In the genomic region with DNA sequence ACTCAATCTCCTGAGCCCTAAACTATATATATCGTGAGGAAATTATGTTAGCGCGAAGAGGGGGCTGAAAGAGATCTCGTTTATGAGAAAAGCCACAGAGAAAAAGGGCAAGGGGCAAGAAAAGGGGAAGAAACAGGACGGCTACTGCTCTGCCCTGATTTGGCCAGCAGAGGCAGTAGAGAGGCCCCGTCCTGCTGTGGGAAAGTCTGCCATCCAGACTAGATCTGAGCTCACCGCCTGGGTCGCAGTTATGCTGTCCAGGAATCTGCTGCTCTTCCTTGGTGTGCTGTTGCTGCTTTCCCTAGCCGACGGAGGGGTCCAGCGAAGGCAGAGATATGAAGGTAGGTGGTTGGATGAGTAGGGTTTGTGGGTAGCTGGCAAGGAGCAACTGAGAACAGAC, we compare ENCODE assay signal across 10 mouse cellular contexts. TPM values are rescaled to one million over a fixed set of nuclear protein-coding genes. Genes with fewer than 3 reads are reported as not detected.
A peak's percentile ranks its signal among the peaks of the same experiment; 100 is the strongest.
DNase-seq lines count a peak whose midpoint lies in the region; ATAC-seq and TF ChIP-seq lines count a peak whose summit lies in the region.
"Had no signal": no experiment of that assay in that cellular context is flagged by ENCODE, and none has a peak within 500 bp of the region (broad histone marks: within the 10 kb centered on the region; RNA-seq: fewer than 3 reads in every experiment).

A gene (plus strand): TSS at position 189 of the 400 bp plus-strand sequence.

- H3K9ac ChIP-seq in forebrain, embryonic 12.5 days: no peak within 1 kb of the TSS
- H3K9ac ChIP-seq in midbrain, embryonic 13.5 days (replicated peaks): no peak within 1 kb of the TSS
- H3K9ac ChIP-seq in stomach, postnatal 0 days (ENCODE audit: low read length): no peak within 1 kb of the TSS

- no peak for ATAC-seq in forebrain, embryonic 12.5 days (ENCODE audit: low FRiP score)
- ATAC-seq in midbrain, embryonic 13.5 days: no peak
- ATAC-seq in hematopoietic stem cell, adult 5-6 weeks (replicated peaks in 1 of 2; ENCODE audit: insufficient read depth in 1 of 2, low FRiP score in 2 of 2, low TSS enrichment in 1 of 2, low read depth in 1 of 2, poor library complexity in 2 of 2, severe bottlenecking in 2 of 2): peak; percentile 86 to 90
- ATAC-seq in stomach, postnatal 0 days (ENCODE audit: low FRiP score, low TSS enrichment): no peak

- peaks cover 3% of the 10 kb centered on the region; the same call in 1 of the 2 replicates for H3K4me1 ChIP-seq in forebrain, embryonic 10.5 days
- no peaks in the 10 kb centered on the region for H3K4me1 ChIP-seq in forebrain, embryonic 12.5 days
- H3K4me1 ChIP-seq in midbrain, embryonic 10.5 days: 0 out of 2 replicates have a peak, but pooled peaks cover 7% of the 10 kb centered on the region
- H3K4me1 ChIP-seq in midbrain, embryonic 13.5 days (replicated peaks): no peaks in the 10 kb centered on the region
- no peaks in the 10 kb centered on the region for H3K4me1 ChIP-seq in stomach, postnatal 0 days (replicated peaks; ENCODE audit: control insufficient read depth, insufficient read depth)

- no peak within 1 kb of the TSS for H3K4me2 ChIP-seq in forebrain, embryonic 12.5 days
- no peak within 1 kb of the TSS for H3K4me2 ChIP-seq in midbrain, embryonic 13.5 days (replicated peaks)
- H3K4me2 ChIP-seq in stomach, postnatal 0 days (replicated peaks; ENCODE audit: low read depth): no peak within 1 kb of the TSS

- no peak within 1 kb of the TSS for H3K27ac ChIP-seq in forebrain, embryonic 10.5 days
- no peak within 1 kb of the TSS for H3K27ac ChIP-seq in forebrain, embryonic 12.5 days
- no peak within 1 kb of the TSS for H3K27ac ChIP-seq in midbrain, embryonic 10.5 days (replicated peaks)
- no peak within 1 kb of the TSS for H3K27ac ChIP-seq in midbrain, embryonic 13.5 days
- no peak within 1 kb of the TSS for H3K27ac ChIP-seq in stomach, postnatal 0 days (replicated peaks)

- WGBS in forebrain, embryonic 10.5 days: 22% methylated on average over 11 of the region's 11 CpGs
- 20% methylated on average over 11 of the region's 11 CpGs for WGBS in forebrain, embryonic 12.5 days
- 22% methylated on average over 11 of the region's 11 CpGs for WGBS in midbrain, embryonic 10.5 days
- 18% methylated on average over 11 of the region's 11 CpGs for WGBS in midbrain, embryonic 13.5 days
- WGBS in stomach, postnatal 0 days: 13% methylated on average over 11 of the region's 11 CpGs

- no peak within 1 kb of the TSS for H3K4me3 ChIP-seq in forebrain, embryonic 10.5 days
- no peak within 1 kb of the TSS for H3K4me3 ChIP-seq in forebrain, embryonic 12.5 days (replicated peaks)
- no peak within 1 kb of the TSS for H3K4me3 ChIP-seq in midbrain, embryonic 10.5 days
- no peak within 1 kb of the TSS for H3K4me3 ChIP-seq in midbrain, embryonic 13.5 days (replicated peaks)
- H3K4me3 ChIP-seq in stomach, postnatal 0 days (ENCODE audit: low read depth, low read length): no peak within 1 kb of the TSS
- H3K4me3 ChIP-seq: myocyte had no signal

- no peaks in the 10 kb centered on the region for H3K27me3 ChIP-seq in forebrain, embryonic 10.5 days (ENCODE audit: poor library complexity, severe bottlenecking)
- no peaks in the 10 kb centered on the region for H3K27me3 ChIP-seq in forebrain, embryonic 12.5 days
- H3K27me3 ChIP-seq in midbrain, embryonic 10.5 days (ENCODE audit: low read depth, poor library complexity, severe bottlenecking): no peaks in the 10 kb centered on the region
- H3K27me3 ChIP-seq in midbrain, embryonic 13.5 days: no peaks in the 10 kb centered on the region
- no peaks in the 10 kb centered on the region for H3K27me3 ChIP-seq in stomach, postnatal 0 days (ENCODE audit: control insufficient read depth, insufficient read depth, low read length)

- peak; percentile 88 for TF ChIP-seq CTCF in stomach, postnatal 0 days (IDR thresholded peaks at IDR 0.05; ENCODE audit: low read depth)

- TF ChIP-seq EP300 in stomach, postnatal 0 days (optimal IDR thresholded peaks at IDR 0.05): no peak

- H3K9me3 ChIP-seq in forebrain, embryonic 10.5 days: no peaks in the 10 kb centered on the region
- no peaks in the 10 kb centered on the region for H3K9me3 ChIP-seq in forebrain, embryonic 12.5 days
- no peaks in the 10 kb centered on the region for H3K9me3 ChIP-seq in midbrain, embryonic 10.5 days (replicated peaks)
- no peaks in the 10 kb centered on the region for H3K9me3 ChIP-seq in midbrain, embryonic 13.5 days
- H3K9me3 ChIP-seq in stomach, postnatal 0 days (ENCODE audit: control insufficient read depth, low read length): no peaks in the 10 kb centered on the region

- peak; percentile 54 for DNase-seq in forebrain, embryonic 10.5 days (ENCODE audit: extremely low spot score, low spot score)
- DNase-seq in midbrain, embryonic 10.5 days (ENCODE audit: low spot score): peak; percentile 65
- DNase-seq in cerebellum, adult 9-10 months: peak; percentile 3
- DNase-seq in lung, postnatal 36 days: peak; percentile 73
- peak; percentile 60 for DNase-seq in stomach, postnatal 0 days (ENCODE audit: low spot score)

- H3K36me3 ChIP-seq in forebrain, embryonic 10.5 days (replicated peaks): no peaks in the 10 kb centered on the region
- H3K36me3 ChIP-seq in forebrain, embryonic 12.5 days (replicated peaks): no peaks in the 10 kb centered on the region
- H3K36me3 ChIP-seq in midbrain, embryonic 10.5 days: no peaks in the 10 kb centered on the region
- H3K36me3 ChIP-seq in midbrain, embryonic 13.5 days: no peaks in the 10 kb centered on the region
- H3K36me3 ChIP-seq in stomach, postnatal 0 days (ENCODE audit: control insufficient read depth, insufficient read depth, low read length): no peaks in the 10 kb centered on the region

RNA-seq across cellular contexts. Expression of the gene that starts here (rescaled TPM):
- not detected in 2 replicates for polyA plus RNA-seq in forebrain, embryonic 10.5 days (2016; fragmentation: Nextera tagmentation; extraction: Ambion mirVana)
- not detected in 2 replicates for polyA plus RNA-seq in forebrain, embryonic 12.5 days (2016; fragmentation: Nextera tagmentation; extraction: Ambion mirVana)
- polyA plus RNA-seq in midbrain, embryonic 10.5 days (2016; fragmentation: Nextera tagmentation; extraction: Ambion mirVana): not detected in 2 replicates
- polyA plus RNA-seq in midbrain, embryonic 13.5 days (2015; fragmentation: Nextera tagmentation; extraction: Ambion mirVana): not detected in 2 replicates
- 3.5 TPM in 1 of 2 replicates, not detected in the other for total RNA-seq in hematopoietic stem cell, adult 5-6 weeks (2017)
- 12.2 and 12.6 TPM in 2 replicates for polyA plus RNA-seq in stomach, postnatal 0 days (2015; fragmentation: Nextera tagmentation; extraction: Ambion mirVana)
- polyA plus RNA-seq: heart, embryonic 14.5 days; myocyte had no signal

Comparison
In these comparisons a context has a peak if more than half of its experiments do, and no peak if none do; other contexts are left out.
1. RNA of the gene that starts here (polyA plus RNA-seq): 12.2 to 12.6 TPM in stomach, postnatal 0 days; not detected in midbrain, embryonic 10.5 days, not detected in forebrain, embryonic 10.5 days, not detected in forebrain, embryonic 12.5 days and not detected in midbrain, embryonic 13.5 days; every median in the first group is over 10 times any median in the second.
2. Peak in DNase-seq in forebrain, embryonic 10.5 days; RNA of the gene not detected or under 1 TPM.
3. Peak in DNase-seq in midbrain, embryonic 10.5 days; RNA of the gene not detected or under 1 TPM.
4. DNase-seq: peak in every context shown above with its lines; median percentile 73 in lung, postnatal 36 days; 65 in midbrain, embryonic 10.5 days; 60 in stomach, postnatal 0 days; 54 in forebrain, embryonic 10.5 days; 3 in cerebellum, adult 9-10 months.
5. ATAC-seq: peak in hematopoietic stem cell, adult 5-6 weeks (2 of 2); none in forebrain, embryonic 12.5 days (single experiment), midbrain, embryonic 13.5 days (single experiment) and stomach, postnatal 0 days (single experiment).